Mouse (Mus musculus) lung, embryonic 16.5 days (tissue): ENCODE data around the gene Meox1. TPM values are rescaled to one million over a fixed set of nuclear protein-coding genes. Genes with fewer than 3 reads are reported as not detected.
A peak's percentile ranks its signal among the peaks of the same experiment; 100 is the strongest.

Source experiments
- ATAC-seq: fragments of 200-750 bp; cut with Nextera tagmentation; 2 replicates; pipeline ENCODE4 v1.8.0; 2017; ENCODE audit warnings: low read depth, mild to moderate bottlenecking, moderate library complexity
- H3K27ac ChIP-seq: fragments of 300-500 bp; sonication (generic); 2 replicates; pipeline ENCODE4 v1.5.1; 2014; ENCODE audit warnings: mild to moderate bottlenecking, control low read depth, low read length
- H3K27me3 ChIP-seq: fragments of 300-500 bp; sonication (generic); 2 replicates; pipeline ENCODE4 v1.6.1; 2014; ENCODE audit warnings: low read depth, low read length, mixed read lengths; ENCODE audit not compliant: control insufficient read depth, insufficient read depth
- H3K36me3 ChIP-seq: fragments of 300-500 bp; sonication (generic); 2 replicates; pipeline ENCODE4 v1.6.1; 2014; ENCODE audit warnings: low read length; ENCODE audit not compliant: control insufficient read depth, insufficient read depth
- H3K4me1 ChIP-seq: fragments of 300-500 bp; sonication (generic); replicated peaks from 2 replicates; pipeline ENCODE4 v1.6.1; 2014; ENCODE audit warnings: low read length, mixed read lengths; ENCODE audit not compliant: control insufficient read depth, insufficient read depth
- H3K4me2 ChIP-seq: fragments of 300-500 bp; sonication (generic); 2 replicates; pipeline ENCODE4 v1.6.1; 2014; ENCODE audit warnings: low read depth, low read length, control low read depth
- H3K4me3 ChIP-seq: fragments of 300-500 bp; sonication (generic); 2 replicates; pipeline ENCODE4 v1.5.1; 2014; ENCODE audit warnings: mild to moderate bottlenecking, low read length, control low read depth
- H3K9ac ChIP-seq: fragments of 300-500 bp; sonication (generic); 2 replicates; pipeline ENCODE4 v1.6.1; 2014; ENCODE audit warnings: low read length, control low read depth
- H3K9me3 ChIP-seq: fragments of 300-500 bp; sonication (generic); 2 replicates; pipeline ENCODE4 v1.6.1; 2016; ENCODE audit warnings: low read length; ENCODE audit not compliant: control insufficient read depth
- WGBS: fragments of 180-500 bp; shearing (Covaris S2); extraction: QIAGEN DNeasy Blood & Tissue Kit; methylation state at CpG from one replicate; pipeline ENCODE4 v1.1.7; 2014; 5-methylcytosine and 5-hydroxymethylcytosine counted together
- polyA plus RNA-seq: library from polyadenylated mRNA; unstranded; fragments of >200 nt; fragmentation: Nextera tagmentation; extraction: Ambion mirVana; gene quantifications from 2 replicates; pipeline ENCODE4 v1.2.1, GENCODE M21; 2015

The Meox1 gene
- polyA plus RNA-seq, 1 experiment from 2014 or later = 11.7 TPM

- no peaks in the 10 kb centered on the region for H3K9me3 ChIP-seq
- H3K27me3 ChIP-seq = no peaks in the 10 kb centered on the region
- peaks cover 35% of the 10 kb centered on the region for H3K4me1 ChIP-seq
- H3K9ac ChIP-seq = no peak overlapping the region
- H3K36me3 ChIP-seq = no peaks in the 10 kb centered on the region
- H3K4me2 ChIP-seq = no peak overlapping the region
- ATAC-seq = no peak
- 65% methylated on average over 5 of the region's 5 CpGs for WGBS
- no peak overlapping the region for H3K4me3 ChIP-seq
- no peak overlapping the region for H3K27ac ChIP-seq
Measured at GRCm38 (mm10) chr11:101874978-101875377, 19.2 kb downstream of the Meox1 start.

GRCm38 (mm10) chr11:101873909-101874308 lies 20.3 kb downstream of the Meox1 start:
- no peak overlapping the region for H3K9ac ChIP-seq
- ATAC-seq = peak; percentile 61
- no peak overlapping the region for H3K4me2 ChIP-seq
- peaks cover 24% of the 10 kb centered on the region for H3K4me1 ChIP-seq
- no peaks in the 10 kb centered on the region for H3K36me3 ChIP-seq
- WGBS = 27% methylated on average over 8 of the region's 8 CpGs
- no peak overlapping the region for H3K4me3 ChIP-seq
- H3K9me3 ChIP-seq = no peaks in the 10 kb centered on the region
- no peaks in the 10 kb centered on the region for H3K27me3 ChIP-seq
- H3K27ac ChIP-seq = no peak overlapping the region

- ATAC-seq = no peak
- Histone ChIP-seq H3K36me3 (no peaks in the 10 kb centered on the region), H3K4me1 (peaks cover 18% of the 10 kb centered on the region)
Measured at GRCm38 (mm10) chr11:101871435-101871834, 22.7 kb downstream of the Meox1 start.

GRCm38 (mm10) chr11:101870067-101870765 lies 24.0 kb downstream of the Meox1 start:
- Histone ChIP-seq H3K4me3 (no peak overlapping the region), H3K4me2 (peak overlapping the region; percentile 23; the same call in 1 of the 2 replicates), H3K4me1 (peaks cover 18% of the 10 kb centered on the region), H3K9me3 (no peaks in the 10 kb centered on the region), H3K27ac (peak overlapping the region; percentile 51), H3K36me3 (no peaks in the 10 kb centered on the region), H3K9ac (no peak overlapping the region), H3K27me3 (no peaks in the 10 kb centered on the region)
- WGBS = 31% methylated on average over 18 of the region's 18 CpGs
- ATAC-seq = peak; percentile 39; the same call in 1 of the 2 replicates

More at GRCm38 (mm10) chr11:101871435-101871834, 22.7 kb downstream of the Meox1 start:
- no peak overlapping the region for H3K9ac ChIP-seq
- no peak overlapping the region for H3K4me2 ChIP-seq
- no peaks in the 10 kb centered on the region for H3K27me3 ChIP-seq
- no peaks in the 10 kb centered on the region for H3K9me3 ChIP-seq
- no peak overlapping the region for H3K4me3 ChIP-seq
- no peak overlapping the region for H3K27ac ChIP-seq
- 62% methylated on average over 6 of the region's 6 CpGs for WGBS

DNA sequence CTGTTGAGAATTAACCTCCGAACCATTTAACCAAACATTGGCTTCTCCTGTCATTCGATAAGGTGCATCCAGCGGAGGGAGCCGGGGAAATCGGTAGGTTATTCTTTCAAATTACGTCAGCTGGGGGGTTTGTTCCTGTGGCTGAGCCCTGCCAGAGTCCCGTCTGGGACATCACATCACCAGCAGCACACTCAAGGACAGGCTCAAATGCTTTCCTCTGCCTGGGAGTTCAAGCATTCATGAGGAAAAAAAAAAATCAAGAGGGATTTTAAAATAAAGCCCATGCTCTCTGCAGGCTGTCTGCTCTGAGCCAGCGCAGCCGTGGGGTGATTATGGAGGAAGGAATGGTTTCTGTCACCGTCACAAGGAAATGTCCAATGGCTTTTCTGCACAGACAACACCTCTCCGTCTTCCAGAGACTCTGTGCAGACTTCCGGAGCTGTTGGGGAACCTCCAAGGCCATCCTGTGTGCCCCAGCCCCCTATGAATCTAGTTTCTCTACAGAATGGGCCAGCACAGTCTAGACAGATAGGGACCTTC lies 26.6 kb downstream of the Meox1 start:
- no peaks in the 10 kb centered on the region for H3K36me3 ChIP-seq
- peaks cover 9% of the 10 kb centered on the region for H3K4me1 ChIP-seq
- no peak overlapping the region for H3K4me2 ChIP-seq
- H3K4me3 ChIP-seq = no peak overlapping the region
- H3K27me3 ChIP-seq = no peaks in the 10 kb centered on the region
- peak overlapping the region; percentile 63 for H3K27ac ChIP-seq
- H3K9me3 ChIP-seq = no peaks in the 10 kb centered on the region
- no peak overlapping the region; the same call in 1 of the 2 replicates for H3K9ac ChIP-seq
- ATAC-seq = peak; percentile 73
- 40% methylated on average over 12 of the region's 12 CpGs for WGBS

DNA sequence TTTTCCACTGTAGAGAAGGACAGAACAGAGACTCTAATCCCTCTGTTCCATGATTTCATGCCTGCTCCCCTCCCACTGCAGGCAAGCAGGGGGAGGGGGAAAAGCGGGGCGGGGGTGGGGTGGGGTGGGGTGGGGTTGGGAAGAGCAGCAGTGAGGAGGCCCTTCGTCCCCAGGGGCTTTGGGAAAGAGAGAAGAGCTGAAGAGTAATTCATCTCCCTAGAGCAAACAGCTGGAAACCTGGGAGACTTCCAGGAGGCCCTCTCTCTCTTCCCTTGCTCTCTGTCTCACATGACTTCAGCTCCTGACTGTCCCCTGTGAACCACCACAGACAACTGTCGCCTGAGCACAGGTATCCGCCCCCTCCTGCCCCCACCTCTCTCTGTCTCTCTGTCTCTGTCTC lies 35.4 kb downstream of the Meox1 start:
- H3K27ac ChIP-seq = no peak overlapping the region
- no peaks in the 10 kb centered on the region for H3K27me3 ChIP-seq
- H3K9ac ChIP-seq = no peak overlapping the region
- no peak overlapping the region for H3K4me2 ChIP-seq
- no peaks in the 10 kb centered on the region for H3K36me3 ChIP-seq
- ATAC-seq = peak; percentile 55
- H3K4me1 ChIP-seq = peaks cover 19% of the 10 kb centered on the region
- no peak overlapping the region for H3K4me3 ChIP-seq
- 31% methylated on average over 2 of the region's 5 CpGs for WGBS
- no peaks in the 10 kb centered on the region for H3K9me3 ChIP-seq

GRCm38 (mm10) chr11:101855950-101856712 lies 38.0 kb downstream of the Meox1 start:
- Histone ChIP-seq H3K4me2 (no peak overlapping the region), H3K36me3 (no peaks in the 10 kb centered on the region), H3K9me3 (no peaks in the 10 kb centered on the region), H3K4me3 (no peak overlapping the region), H3K4me1 (peaks cover 25% of the 10 kb centered on the region), H3K27me3 (no peaks in the 10 kb centered on the region), H3K9ac (no peak overlapping the region), H3K27ac (peak overlapping the region; percentile 50; the same call in 1 of the 2 replicates)
- ATAC-seq = peak; percentile 64
- WGBS = 43% methylated on average over 9 of the region's 9 CpGs

- Histone ChIP-seq H3K4me3 (no peak overlapping the region), H3K4me1 (peaks cover 11% of the 10 kb centered on the region), H3K9me3 (no peaks in the 10 kb centered on the region), H3K27me3 (no peaks in the 10 kb centered on the region), H3K27ac (no peak overlapping the region), H3K9ac (no peak overlapping the region), H3K4me2 (no peak overlapping the region), H3K36me3 (no peaks in the 10 kb centered on the region)
- ATAC-seq = peak; percentile 55; the same call in 1 of the 2 replicates
- 52% methylated on average over 7 of the region's 7 CpGs for WGBS
Measured at GRCm38 (mm10) chr11:101851042-101851441, 43.1 kb downstream of the Meox1 start.

- Histone ChIP-seq H3K4me3 (no peak overlapping the region), H3K4me2 (no peak overlapping the region), H3K27me3 (no peaks in the 10 kb centered on the region), H3K4me1 (peaks cover 8% of the 10 kb centered on the region), H3K9ac (no peak overlapping the region), H3K36me3 (no peaks in the 10 kb centered on the region), H3K27ac (no peak overlapping the region), H3K9me3 (no peaks in the 10 kb centered on the region)
- no peak for ATAC-seq
- WGBS = 73% methylated on average over 4 of the region's 4 CpGs
Measured at GRCm38 (mm10) chr11:101849286-101849685, 44.9 kb downstream of the Meox1 start.
